9 mouse cellular contexts compared by ENCODE assay signal in the genomic region with DNA sequence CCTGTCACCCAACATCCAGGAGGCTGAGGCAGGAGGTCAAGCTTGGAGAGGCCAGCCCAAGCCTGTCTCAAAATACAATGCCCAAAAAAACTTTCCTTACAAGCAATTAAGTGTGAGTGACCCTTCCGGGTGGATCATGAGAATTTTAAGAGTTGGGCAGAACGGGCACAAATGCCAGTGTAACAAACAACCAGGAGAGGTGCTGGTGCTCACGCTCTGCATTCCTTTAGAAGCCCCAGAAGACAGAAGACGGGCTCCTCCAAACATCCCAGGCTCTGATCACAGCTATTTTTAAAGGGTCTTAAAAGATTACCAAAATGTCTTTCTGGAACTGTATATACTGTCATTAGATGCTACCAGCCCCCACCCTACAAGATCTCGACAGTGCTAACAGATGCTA. TPM values are rescaled to one million over a fixed set of nuclear protein-coding genes. Genes with fewer than 3 reads are reported as not detected.
DNase-seq lines count a peak whose midpoint lies in the region; ATAC-seq and TF ChIP-seq lines count a peak whose summit lies in the region.
"Had no signal": no experiment of that assay in that cellular context is flagged by ENCODE, and none has a peak within 500 bp of the region (broad histone marks: within the 10 kb centered on the region; RNA-seq: fewer than 3 reads in every experiment).

No protein-coding gene starts in this region.

- H3K4me1 ChIP-seq in liver, adult 2 months (ENCODE audit: control insufficient read depth, insufficient read depth, low read length) = peaks cover 6% of the 10 kb centered on the region
- peaks cover 50% of the 10 kb centered on the region for H3K4me1 ChIP-seq in forebrain, embryonic 10.5 days
- peaks cover 27% of the 10 kb centered on the region for H3K4me1 ChIP-seq in limb, embryonic 10.5 days
- peaks cover 9% of the 10 kb centered on the region; the same call in 1 of the 2 replicates for H3K4me1 ChIP-seq in neural tube, embryonic 14.5 days (ENCODE audit: control insufficient read depth, insufficient read depth, low read length)

- H3K9ac ChIP-seq in liver, adult 2 months (ENCODE audit: low read depth, low read length) = no peak overlapping the region
- H3K9ac ChIP-seq in neural tube, embryonic 14.5 days (replicated peaks; ENCODE audit: low read depth, low read length) = 0 out of 2 replicates have a peak overlapping the region, but pooled peaks have one; percentile 35

- no peak for TF ChIP-seq POLR2A in liver, adult 2 months (IDR thresholded peaks at IDR 0.05; ENCODE audit: extremely low read depth, insufficient read depth, low read length)

- H3K36me3 ChIP-seq in liver, adult 2 months (ENCODE audit: control insufficient read depth, insufficient read depth, low read length) = no peaks in the 10 kb centered on the region
- H3K36me3 ChIP-seq in forebrain, embryonic 10.5 days (replicated peaks) = peaks cover 3% of the 10 kb centered on the region; the same call in 1 of the 2 replicates
- H3K36me3 ChIP-seq in limb, embryonic 10.5 days = no peaks in the 10 kb centered on the region
- no peaks in the 10 kb centered on the region for H3K36me3 ChIP-seq in neural tube, embryonic 14.5 days (ENCODE audit: control insufficient read depth, insufficient read depth, low read length)

- peak overlapping the region; percentile 5; the same call in 1 of the 2 replicates for H3K4me3 ChIP-seq in liver, adult 2 months (ENCODE audit: insufficient read depth, low read depth, low read length)
- peak overlapping the region; percentile 92 for H3K4me3 ChIP-seq in forebrain, embryonic 10.5 days
- peak overlapping the region; percentile 91 for H3K4me3 ChIP-seq in limb, embryonic 10.5 days
- peak overlapping the region; percentile 82; the same call in 1 of the 2 replicates for H3K4me3 ChIP-seq in neural tube, embryonic 14.5 days (ENCODE audit: low read depth, low read length)

- TF ChIP-seq CTCF in liver, adult 2 months (IDR thresholded peaks at IDR 0.05; ENCODE audit: low read depth, low read length) = no peak

- peaks cover 22% of the 10 kb centered on the region; the same call in 1 of the 2 replicates for H3K79me2 ChIP-seq in liver, adult 2 months (ENCODE audit: control insufficient read depth, insufficient read depth, low read length)

- DNase-seq in liver, adult 2 months (ENCODE audit: extremely low read depth, low read depth, low spot score) = no peak
- DNase-seq in liver = no peak
- no peak for DNase-seq in forebrain, embryonic 10.5 days (ENCODE audit: extremely low spot score, low spot score)
- no peak for DNase-seq in limb, embryonic 10.5 days (ENCODE audit: low spot score)
- DNase-seq in ovary, adult 18-20 months (ENCODE audit: low spot score) = no peak
- DNase-seq in c-Kit-positive CD71-positive TER-119-positive erythroid progenitor cells, embryonic 14.5 days (ENCODE audit: low spot score) = no peak
- DNase-seq in lung, postnatal 25 days (ENCODE audit: low spot score) = no peak
- DNase-seq: thymus, adult 18-20 months had no signal

- 23% methylated on average over 5 of the region's 5 CpGs for WGBS in liver, adult 2 months
- 40% methylated on average over 5 of the region's 5 CpGs for WGBS in forebrain, embryonic 10.5 days
- WGBS in limb, embryonic 10.5 days = 29% methylated on average over 5 of the region's 5 CpGs
- 23% methylated on average over 5 of the region's 5 CpGs for WGBS in neural tube, embryonic 14.5 days

- no peaks in the 10 kb centered on the region for H3K9me3 ChIP-seq in forebrain, embryonic 10.5 days
- H3K9me3 ChIP-seq in limb, embryonic 10.5 days (replicated peaks) = no peaks in the 10 kb centered on the region
- no peaks in the 10 kb centered on the region for H3K9me3 ChIP-seq in neural tube, embryonic 14.5 days (ENCODE audit: control insufficient read depth, low read length)

- no peaks in the 10 kb centered on the region for H3K27me3 ChIP-seq in liver, adult 2 months (ENCODE audit: control insufficient read depth, insufficient read depth, low read length)
- H3K27me3 ChIP-seq in forebrain, embryonic 10.5 days (ENCODE audit: poor library complexity, severe bottlenecking) = 0 out of 2 replicates have a peak, but pooled peaks cover 9% of the 10 kb centered on the region
- no peaks in the 10 kb centered on the region for H3K27me3 ChIP-seq in limb, embryonic 10.5 days (ENCODE audit: low read depth, poor library complexity, severe bottlenecking)
- H3K27me3 ChIP-seq in neural tube, embryonic 14.5 days (ENCODE audit: control insufficient read depth, insufficient read depth, low read length) = no peaks in the 10 kb centered on the region

- no peak overlapping the region for H3K27ac ChIP-seq in liver, adult 2 months (replicated peaks; ENCODE audit: insufficient read depth, low read depth, low read length)
- H3K27ac ChIP-seq in forebrain, embryonic 10.5 days = no peak overlapping the region
- no peak overlapping the region for H3K27ac ChIP-seq in limb, embryonic 10.5 days
- H3K27ac ChIP-seq in neural tube, embryonic 14.5 days (ENCODE audit: low read depth, low read length) = no peak overlapping the region

- H3K4me2 ChIP-seq in neural tube, embryonic 14.5 days (ENCODE audit: low read depth, low read length) = peak overlapping the region; percentile 69

- no peak for ATAC-seq in neural tube, embryonic 14.5 days (ENCODE audit: low read depth)

RNA-seq across cellular contexts. Expression of a gene that starts 2.5 kb away (rescaled TPM):
- total RNA-seq in liver, adult 2 months (2014; rRNA removed) = 9.4 and 9.9 TPM in 2 replicates
- 3.3 and 3.9 TPM in 2 replicates for polyA plus RNA-seq in liver, adult 2 months (2012; rRNA removed)
- 9.9 and 10.8 TPM in 2 replicates for polyA plus RNA-seq in forebrain, embryonic 10.5 days (2016; fragmentation: Nextera tagmentation; extraction: Ambion mirVana)
- 8.5 and 9.7 TPM in 2 replicates for polyA plus RNA-seq in limb, embryonic 10.5 days (2016; fragmentation: Nextera tagmentation; extraction: Ambion mirVana)
- 8.8 and 12.4 TPM in 2 replicates for polyA plus RNA-seq in neural tube, embryonic 14.5 days (2014; fragmentation: Nextera tagmentation; extraction: Ambion mirVana)

Comparison
In these comparisons a context has a peak if more than half of its experiments do, and no peak if none do; other contexts are left out.
1. H3K4me3 ChIP-seq: peak in every context shown above with its lines; median percentile 92 in forebrain, embryonic 10.5 days; 91 in limb, embryonic 10.5 days; 82 in neural tube, embryonic 14.5 days; 5 in liver, adult 2 months.